Mouse (Mus musculus): ENCODE results near the gene Olfr823. TPM values are rescaled to one million over a fixed set of nuclear protein-coding genes. Genes with fewer than 3 reads are reported as not detected.

Gene Olfr823
- polyA plus RNA-seq (2014; fragmentation: Illumina TruSeq; extraction: RNeasy Lipid Tissue Mini Kit (QIAGEN cat#74804); ENCODE audit: low read depth, low replicate concordance), result not detected

DNA sequence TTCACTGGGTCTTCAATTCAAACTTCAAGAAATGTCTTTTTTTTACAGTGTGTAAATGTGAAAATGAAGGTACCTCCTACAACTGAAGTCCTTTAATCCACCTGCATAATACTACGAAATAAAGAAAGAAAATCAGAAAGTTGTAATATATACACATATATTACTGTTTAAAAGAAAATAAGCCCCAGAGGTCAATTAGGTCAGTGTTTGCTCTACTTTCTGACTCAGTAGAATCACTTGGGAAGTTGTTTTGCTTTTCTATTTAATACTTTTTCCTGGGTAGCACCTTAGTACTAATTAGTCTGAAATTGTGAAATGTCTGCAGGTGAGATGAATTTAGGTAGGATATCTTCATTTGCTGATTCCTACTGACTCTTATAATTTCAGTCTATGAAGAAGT, at the start of gene Olfr823:
Gene Olfr823 (minus strand): TSS at position 101 of the 400 bp plus-strand sequence.

DNA sequence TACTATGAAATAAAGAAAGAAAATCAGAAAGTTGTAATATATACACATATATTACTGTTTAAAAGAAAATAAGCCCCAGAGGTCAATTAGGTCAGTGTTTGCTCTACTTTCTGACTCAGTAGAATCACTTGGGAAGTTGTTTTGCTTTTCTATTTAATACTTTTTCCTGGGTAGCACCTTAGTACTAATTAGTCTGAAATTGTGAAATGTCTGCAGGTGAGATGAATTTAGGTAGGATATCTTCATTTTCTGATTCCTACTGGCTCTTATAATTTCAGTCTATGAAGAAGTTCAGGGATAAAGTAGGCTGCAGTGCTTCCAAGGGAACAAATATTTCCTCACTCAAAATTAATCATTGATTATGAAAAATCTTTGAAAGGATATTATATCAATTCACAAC, 14.7 kb upstream of the Olfr823 start, which contains the start of gene Olfr824:
Gene Olfr824 (minus strand): TSS at position 101 of the 400 bp plus-strand sequence.

DNA sequence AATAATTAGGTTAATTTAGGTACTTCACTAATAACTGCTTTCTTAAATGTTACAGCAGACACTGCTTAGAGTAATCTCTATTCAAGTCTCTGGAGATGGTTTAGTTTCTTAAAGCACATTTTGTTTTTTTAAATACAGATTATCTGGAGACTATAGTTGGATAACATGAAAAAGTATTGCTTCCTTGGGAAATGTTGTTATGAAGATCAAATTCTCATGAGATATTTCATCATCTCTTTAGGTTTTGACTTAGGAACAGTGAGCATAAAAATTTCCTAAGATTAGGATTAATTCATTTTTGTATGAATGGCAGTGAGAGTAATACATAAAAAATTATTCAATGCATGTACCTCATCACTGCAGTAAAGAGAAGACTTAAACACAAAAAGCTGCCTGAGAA, 44.3 kb downstream of the Olfr823 start, which contains the start of gene Olfr822:
Gene Olfr822 (plus strand): TSS at position 301 of the 400 bp plus-strand sequence.

Other genes starting within 250 kb of the Olfr823 start
- not detected for gene Olfr814, start 235.5 kb downstream of the Olfr823 start, polyA plus RNA-seq (2014; fragmentation: Illumina TruSeq; extraction: RNeasy Lipid Tissue Mini Kit (QIAGEN cat#74804); ENCODE audit: low read depth, low replicate concordance)
- not detected for gene Olfr815, start 209.5 kb downstream of the Olfr823 start, polyA plus RNA-seq (2014; fragmentation: Illumina TruSeq; extraction: RNeasy Lipid Tissue Mini Kit (QIAGEN cat#74804); ENCODE audit: low read depth, low replicate concordance)
- not detected for gene Olfr816, start 199.8 kb downstream of the Olfr823 start, polyA plus RNA-seq (2014; fragmentation: Illumina TruSeq; extraction: RNeasy Lipid Tissue Mini Kit (QIAGEN cat#74804); ENCODE audit: low read depth, low replicate concordance)
- gene Olfr818, start 166.3 kb downstream of the Olfr823 start, polyA plus RNA-seq (2014; fragmentation: Illumina TruSeq; extraction: RNeasy Lipid Tissue Mini Kit (QIAGEN cat#74804); ENCODE audit: low read depth, low replicate concordance), result not detected
- not detected for gene Olfr819, start 148.1 kb downstream of the Olfr823 start, polyA plus RNA-seq (2014; fragmentation: Illumina TruSeq; extraction: RNeasy Lipid Tissue Mini Kit (QIAGEN cat#74804); ENCODE audit: low read depth, low replicate concordance)
- gene Olfr247, start 139.2 kb downstream of the Olfr823 start, polyA plus RNA-seq (2014; fragmentation: Illumina TruSeq; extraction: RNeasy Lipid Tissue Mini Kit (QIAGEN cat#74804); ENCODE audit: low read depth, low replicate concordance), result not detected
- gene Gm10310, start 130.3 kb downstream of the Olfr823 start, polyA plus RNA-seq (2014; fragmentation: Illumina TruSeq; extraction: RNeasy Lipid Tissue Mini Kit (QIAGEN cat#74804); ENCODE audit: low read depth, low replicate concordance), result not detected
- not detected for gene Olfr820, start 102.8 kb downstream of the Olfr823 start, polyA plus RNA-seq (2014; fragmentation: Illumina TruSeq; extraction: RNeasy Lipid Tissue Mini Kit (QIAGEN cat#74804); ENCODE audit: low read depth, low replicate concordance)
- not detected for gene Olfr821, start 85.0 kb downstream of the Olfr823 start, polyA plus RNA-seq (2014; fragmentation: Illumina TruSeq; extraction: RNeasy Lipid Tissue Mini Kit (QIAGEN cat#74804); ENCODE audit: low read depth, low replicate concordance)
- gene Olfr822, start 44.2 kb downstream of the Olfr823 start, polyA plus RNA-seq (2014; fragmentation: Illumina TruSeq; extraction: RNeasy Lipid Tissue Mini Kit (QIAGEN cat#74804); ENCODE audit: low read depth, low replicate concordance), result not detected
- gene Olfr824, start 14.6 kb upstream of the Olfr823 start, polyA plus RNA-seq (2014; fragmentation: Illumina TruSeq; extraction: RNeasy Lipid Tissue Mini Kit (QIAGEN cat#74804); ENCODE audit: low read depth, low replicate concordance), result not detected
- not detected for gene Olfr825, start 51.4 kb upstream of the Olfr823 start, polyA plus RNA-seq (2014; fragmentation: Illumina TruSeq; extraction: RNeasy Lipid Tissue Mini Kit (QIAGEN cat#74804); ENCODE audit: low read depth, low replicate concordance)
- not detected for gene Olfr826, start 68.8 kb upstream of the Olfr823 start, polyA plus RNA-seq (2014; fragmentation: Illumina TruSeq; extraction: RNeasy Lipid Tissue Mini Kit (QIAGEN cat#74804); ENCODE audit: low read depth, low replicate concordance)
- gene Olfr827, start 99.0 kb upstream of the Olfr823 start, polyA plus RNA-seq (2014; fragmentation: Illumina TruSeq; extraction: RNeasy Lipid Tissue Mini Kit (QIAGEN cat#74804); ENCODE audit: low read depth, low replicate concordance), result not detected
- 3.9 TPM for gene Neurod4, start 164.9 kb upstream of the Olfr823 start, polyA plus RNA-seq (2014; fragmentation: Illumina TruSeq; extraction: RNeasy Lipid Tissue Mini Kit (QIAGEN cat#74804); ENCODE audit: low read depth, low replicate concordance)
- not detected for gene Tespa1, start 207.5 kb upstream of the Olfr823 start, polyA plus RNA-seq (2014; fragmentation: Illumina TruSeq; extraction: RNeasy Lipid Tissue Mini Kit (QIAGEN cat#74804); ENCODE audit: low read depth, low replicate concordance)

All from adrenal gland, adult 10 weeks (tissue).